Mouse (Mus musculus): Measurements from ENCODE around the gene Tubg2. TPM values are rescaled to one million over a fixed set of nuclear protein-coding genes. Genes with fewer than 3 reads are reported as not detected.

Gene Tubg2
- polyA plus RNA-seq, 1 experiment from 2014 or later = 3.0 TPM

GRCm38 (mm10) chr11:101134217-101134865 is 21.4 kb upstream of the Tubg2 start:
- no peaks in the 10 kb centered on the region for H3K27me3 ChIP-seq (ENCODE audit: control insufficient read depth, insufficient read depth, low read length)
- no peaks in the 10 kb centered on the region for H3K9me3 ChIP-seq (ENCODE audit: control insufficient read depth, low read length)
- WGBS = 66% methylated on average over 13 of the region's 13 CpGs
- no peaks in the 10 kb centered on the region for H3K36me3 ChIP-seq (ENCODE audit: control insufficient read depth, insufficient read depth, low read length)
- peaks cover 3% of the 10 kb centered on the region; the same call in 1 of the 2 replicates for H3K4me1 ChIP-seq (replicated peaks; ENCODE audit: control insufficient read depth, insufficient read depth)
- H3K4me2 ChIP-seq (replicated peaks; ENCODE audit: low read depth) = no peak overlapping the region
- DNase-seq (ENCODE audit: low spot score) (no peak), ATAC-seq (ENCODE audit: low FRiP score, low TSS enrichment) (no peak)
- no peak overlapping the region for H3K27ac ChIP-seq (replicated peaks)
- no peak for TF ChIP-seq CTCF (IDR thresholded peaks at IDR 0.05; ENCODE audit: low read depth)
- TF ChIP-seq EP300 (optimal IDR thresholded peaks at IDR 0.05) = no peak
- no peak overlapping the region for H3K4me3 ChIP-seq (ENCODE audit: low read depth, low read length)
- H3K9ac ChIP-seq (ENCODE audit: low read length) = no peak overlapping the region

- Histone ChIP-seq H3K36me3 (ENCODE audit: control insufficient read depth, insufficient read depth, low read length) (no peaks in the 10 kb centered on the region), H3K27me3 (ENCODE audit: control insufficient read depth, insufficient read depth, low read length) (no peaks in the 10 kb centered on the region), H3K4me3 (ENCODE audit: low read depth, low read length) (no peak overlapping the region), H3K27ac (replicated peaks) (peak overlapping the region; percentile 14; the same call in 1 of the 2 replicates), H3K9ac (ENCODE audit: low read length) (no peak overlapping the region), H3K4me1 (replicated peaks; ENCODE audit: control insufficient read depth, insufficient read depth) (no peaks in the 10 kb centered on the region), H3K9me3 (ENCODE audit: control insufficient read depth, low read length) (no peaks in the 10 kb centered on the region), H3K4me2 (replicated peaks; ENCODE audit: low read depth) (no peak overlapping the region)
- WGBS = 64% methylated on average over 7 of the region's 7 CpGs
- ATAC-seq (ENCODE audit: low FRiP score, low TSS enrichment) (no peak), DNase-seq (ENCODE audit: low spot score) (no peak)
- no peak for TF ChIP-seq EP300 (optimal IDR thresholded peaks at IDR 0.05)
- TF ChIP-seq CTCF (IDR thresholded peaks at IDR 0.05; ENCODE audit: low read depth) = no peak
These were observed 18.7 kb upstream of the Tubg2 start for GRCm38 (mm10) chr11:101137000-101137399.

- Histone ChIP-seq H3K4me1 (replicated peaks; ENCODE audit: control insufficient read depth, insufficient read depth) (no peaks in the 10 kb centered on the region), H3K27me3 (ENCODE audit: control insufficient read depth, insufficient read depth, low read length) (no peaks in the 10 kb centered on the region), H3K4me2 (replicated peaks; ENCODE audit: low read depth) (peak overlapping the region; percentile 35), H3K36me3 (ENCODE audit: control insufficient read depth, insufficient read depth, low read length) (no peaks in the 10 kb centered on the region), H3K9ac (ENCODE audit: low read length) (no peak overlapping the region), H3K27ac (replicated peaks) (peak overlapping the region; percentile 91), H3K9me3 (ENCODE audit: control insufficient read depth, low read length) (no peaks in the 10 kb centered on the region), H3K4me3 (ENCODE audit: low read depth, low read length) (no peak overlapping the region)
- TF ChIP-seq CTCF (IDR thresholded peaks at IDR 0.05; ENCODE audit: low read depth) = 0 out of 2 replicates have a peak, but pooled peaks have one; percentile 1
- no peak for TF ChIP-seq EP300 (optimal IDR thresholded peaks at IDR 0.05)
- DNase-seq (ENCODE audit: low spot score) (peak; percentile 64), ATAC-seq (ENCODE audit: low FRiP score, low TSS enrichment) (peak; percentile 92)
- WGBS = 13% methylated on average over 15 of the region's 15 CpGs
These were observed 17.0 kb upstream of the Tubg2 start for GRCm38 (mm10) chr11:101138536-101139181.

GRCm38 (mm10) chr11:101140164-101140819 is 15.4 kb upstream of the Tubg2 start:
- H3K4me3 ChIP-seq (ENCODE audit: low read depth, low read length) = peak overlapping the region; percentile 21; the same call in 1 of the 2 replicates
- H3K4me1 ChIP-seq (replicated peaks; ENCODE audit: control insufficient read depth, insufficient read depth) = no peaks in the 10 kb centered on the region
- no peaks in the 10 kb centered on the region for H3K9me3 ChIP-seq (ENCODE audit: control insufficient read depth, low read length)
- H3K4me2 ChIP-seq (replicated peaks; ENCODE audit: low read depth) = peak overlapping the region; percentile 58
- peak overlapping the region; percentile 13; the same call in 1 of the 2 replicates for H3K9ac ChIP-seq (ENCODE audit: low read length)
- H3K27me3 ChIP-seq (ENCODE audit: control insufficient read depth, insufficient read depth, low read length) = no peaks in the 10 kb centered on the region
- ATAC-seq (ENCODE audit: low FRiP score, low TSS enrichment) (no peak), DNase-seq (ENCODE audit: low spot score) (peak; percentile 41)
- no peak for TF ChIP-seq CTCF (IDR thresholded peaks at IDR 0.05; ENCODE audit: low read depth)
- TF ChIP-seq EP300 (optimal IDR thresholded peaks at IDR 0.05) = no peak
- H3K27ac ChIP-seq (replicated peaks) = peak overlapping the region; percentile 53; the same call in 1 of the 2 replicates
- H3K36me3 ChIP-seq (ENCODE audit: control insufficient read depth, insufficient read depth, low read length) = no peaks in the 10 kb centered on the region
- 44% methylated on average over 27 of the region's 27 CpGs for WGBS

GRCm38 (mm10) chr11:101141088-101141487 is 14.6 kb upstream of the Tubg2 start:
- Histone ChIP-seq H3K4me3 (ENCODE audit: low read depth, low read length) (no peak overlapping the region), H3K4me1 (replicated peaks; ENCODE audit: control insufficient read depth, insufficient read depth) (no peaks in the 10 kb centered on the region), H3K9me3 (ENCODE audit: control insufficient read depth, low read length) (no peaks in the 10 kb centered on the region), H3K27ac (replicated peaks) (0 out of 2 replicates have a peak overlapping the region, but pooled peaks have one; percentile 53), H3K4me2 (replicated peaks; ENCODE audit: low read depth) (no peak overlapping the region), H3K36me3 (ENCODE audit: control insufficient read depth, insufficient read depth, low read length) (no peaks in the 10 kb centered on the region), H3K27me3 (ENCODE audit: control insufficient read depth, insufficient read depth, low read length) (no peaks in the 10 kb centered on the region), H3K9ac (ENCODE audit: low read length) (no peak overlapping the region)
- no peak for TF ChIP-seq CTCF (IDR thresholded peaks at IDR 0.05; ENCODE audit: low read depth)
- no peak for TF ChIP-seq EP300 (optimal IDR thresholded peaks at IDR 0.05)
- ATAC-seq (ENCODE audit: low FRiP score, low TSS enrichment) (no peak), DNase-seq (ENCODE audit: low spot score) (no peak)
- WGBS = 73% methylated on average over 8 of the region's 8 CpGs

All from stomach, postnatal 0 days (tissue).